Mouse (Mus musculus) lung, embryonic 16.5 days (tissue): Measurements from ENCODE around the gene Clptm1. TPM values are rescaled to one million over a fixed set of nuclear protein-coding genes. Genes with fewer than 3 reads are reported as not detected.
A peak's percentile ranks its signal among the peaks of the same experiment; 100 is the strongest.

Source experiments
- ATAC-seq: fragments of 200-750 bp; cut with Nextera tagmentation; 2 replicates; pipeline ENCODE4 v1.8.0; 2017; ENCODE audit warnings: low read depth, mild to moderate bottlenecking, moderate library complexity
- H3K27ac ChIP-seq: fragments of 300-500 bp; sonication (generic); 2 replicates; pipeline ENCODE4 v1.5.1; 2014; ENCODE audit warnings: mild to moderate bottlenecking, control low read depth, low read length
- H3K27me3 ChIP-seq: fragments of 300-500 bp; sonication (generic); 2 replicates; pipeline ENCODE4 v1.6.1; 2014; ENCODE audit warnings: low read depth, low read length, mixed read lengths; ENCODE audit not compliant: control insufficient read depth, insufficient read depth
- H3K36me3 ChIP-seq: fragments of 300-500 bp; sonication (generic); 2 replicates; pipeline ENCODE4 v1.6.1; 2014; ENCODE audit warnings: low read length; ENCODE audit not compliant: control insufficient read depth, insufficient read depth
- H3K4me1 ChIP-seq: fragments of 300-500 bp; sonication (generic); replicated peaks from 2 replicates; pipeline ENCODE4 v1.6.1; 2014; ENCODE audit warnings: low read length, mixed read lengths; ENCODE audit not compliant: control insufficient read depth, insufficient read depth
- H3K4me2 ChIP-seq: fragments of 300-500 bp; sonication (generic); 2 replicates; pipeline ENCODE4 v1.6.1; 2014; ENCODE audit warnings: low read depth, low read length, control low read depth
- H3K4me3 ChIP-seq: fragments of 300-500 bp; sonication (generic); 2 replicates; pipeline ENCODE4 v1.5.1; 2014; ENCODE audit warnings: mild to moderate bottlenecking, low read length, control low read depth
- H3K9ac ChIP-seq: fragments of 300-500 bp; sonication (generic); 2 replicates; pipeline ENCODE4 v1.6.1; 2014; ENCODE audit warnings: low read length, control low read depth
- H3K9me3 ChIP-seq: fragments of 300-500 bp; sonication (generic); 2 replicates; pipeline ENCODE4 v1.6.1; 2016; ENCODE audit warnings: low read length; ENCODE audit not compliant: control insufficient read depth
- WGBS: fragments of 180-500 bp; shearing (Covaris S2); extraction: QIAGEN DNeasy Blood & Tissue Kit; methylation state at CpG from one replicate; pipeline ENCODE4 v1.1.7; 2014; 5-methylcytosine and 5-hydroxymethylcytosine counted together
- polyA plus RNA-seq: library from polyadenylated mRNA; unstranded; fragments of >200 nt; fragmentation: Nextera tagmentation; extraction: Ambion mirVana; gene quantifications from 2 replicates; pipeline ENCODE4 v1.2.1, GENCODE M21; 2015

The Clptm1 gene
- polyA plus RNA-seq, 1 experiment from 2014 or later = 70.3 TPM

GRCm38 (mm10) chr7:19651063-19651786 lies 13.6 kb downstream of the Clptm1 start:
- Histone ChIP-seq H3K9ac (no peak overlapping the region), H3K9me3 (no peaks in the 10 kb centered on the region), H3K4me3 (no peak overlapping the region), H3K27me3 (no peaks in the 10 kb centered on the region), H3K4me2 (no peak overlapping the region), H3K4me1 (no peaks in the 10 kb centered on the region), H3K27ac (no peak overlapping the region), H3K36me3 (peaks cover 42% of the 10 kb centered on the region)
- no peak for ATAC-seq
- 85% methylated on average over 6 of the region's 6 CpGs for WGBS

DNA sequence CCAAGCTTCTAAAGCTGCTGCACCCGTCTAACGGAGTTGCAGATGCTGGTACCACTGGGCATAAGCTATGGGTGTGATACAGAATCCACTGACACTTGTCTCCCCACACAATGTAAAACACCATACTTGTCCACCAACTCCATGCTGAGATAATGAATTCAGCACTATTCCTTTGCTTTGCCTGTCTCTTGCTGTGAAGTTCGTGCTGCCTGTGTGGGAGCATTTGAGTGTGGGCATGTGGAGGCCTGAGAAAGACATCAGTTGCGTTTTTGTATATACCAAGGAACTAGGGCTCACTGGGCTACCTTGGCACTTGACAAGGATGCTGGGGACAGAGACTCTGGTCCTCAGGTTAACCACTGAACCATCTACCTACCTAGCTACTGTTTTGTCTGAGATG lies 23.6 kb downstream of the Clptm1 start:
- H3K27me3 ChIP-seq = no peaks in the 10 kb centered on the region
- no peak for ATAC-seq

GRCm38 (mm10) chr7:19635074-19635827 lies 29.6 kb downstream of the Clptm1 start:
- no peak for ATAC-seq
- Histone ChIP-seq H3K27me3 (no peaks in the 10 kb centered on the region), H3K27ac (no peak overlapping the region), H3K4me1 (no peaks in the 10 kb centered on the region), H3K9me3 (no peaks in the 10 kb centered on the region), H3K4me3 (no peak overlapping the region), H3K36me3 (peaks cover 34% of the 10 kb centered on the region), H3K9ac (no peak overlapping the region), H3K4me2 (no peak overlapping the region)
- WGBS = 85% methylated on average over 11 of the region's 11 CpGs

More for the DNA sequence above, 23.6 kb downstream of the Clptm1 start:
- Histone ChIP-seq H3K9ac (no peak overlapping the region), H3K36me3 (peaks cover 35% of the 10 kb centered on the region), H3K27ac (no peak overlapping the region), H3K9me3 (no peaks in the 10 kb centered on the region), H3K4me2 (no peak overlapping the region), H3K4me3 (no peak overlapping the region), H3K4me1 (no peaks in the 10 kb centered on the region)
- 91% methylated on average over 4 of the region's 4 CpGs for WGBS

- no peak for ATAC-seq
- peaks cover 34% of the 10 kb centered on the region for H3K36me3 ChIP-seq
- no peak overlapping the region for H3K27ac ChIP-seq
- H3K4me3 ChIP-seq = no peak overlapping the region
- H3K9ac ChIP-seq = no peak overlapping the region
- H3K9me3 ChIP-seq = no peaks in the 10 kb centered on the region
- no peaks in the 10 kb centered on the region for H3K4me1 ChIP-seq
- H3K4me2 ChIP-seq = no peak overlapping the region
- 91% methylated on average over 2 of the region's 2 CpGs for WGBS
- H3K27me3 ChIP-seq = no peaks in the 10 kb centered on the region
Measured at GRCm38 (mm10) chr7:19634591-19634990, 30.2 kb downstream of the Clptm1 start.

DNA sequence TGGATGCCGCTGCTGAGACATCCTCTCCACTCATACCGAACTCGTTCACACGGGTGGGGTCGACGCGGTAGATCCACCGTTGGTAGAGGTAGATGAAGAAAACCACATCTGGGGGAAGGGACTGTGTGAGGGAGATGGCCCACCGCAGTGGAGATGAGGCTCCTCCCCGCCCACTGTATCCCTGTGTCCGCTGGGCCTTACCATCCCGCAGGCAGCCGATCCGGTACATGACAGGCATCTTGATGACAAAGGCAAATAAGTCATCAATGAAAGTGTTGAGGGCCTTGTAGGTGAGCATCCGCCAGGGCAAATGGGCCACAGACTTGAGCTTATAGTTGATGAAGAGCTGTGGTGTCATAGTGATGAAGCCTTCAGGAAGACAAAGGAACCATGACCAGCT lies 31.0 kb downstream of the Clptm1 start:
- H3K9ac ChIP-seq = no peak overlapping the region
- no peak overlapping the region for H3K27ac ChIP-seq
- WGBS = 89% methylated on average over 15 of the region's 15 CpGs
- H3K4me2 ChIP-seq = no peak overlapping the region
- peaks cover 34% of the 10 kb centered on the region for H3K36me3 ChIP-seq
- no peaks in the 10 kb centered on the region for H3K4me1 ChIP-seq
- no peaks in the 10 kb centered on the region for H3K9me3 ChIP-seq
- no peak overlapping the region for H3K4me3 ChIP-seq
- ATAC-seq = no peak
- H3K27me3 ChIP-seq = no peaks in the 10 kb centered on the region

DNA sequence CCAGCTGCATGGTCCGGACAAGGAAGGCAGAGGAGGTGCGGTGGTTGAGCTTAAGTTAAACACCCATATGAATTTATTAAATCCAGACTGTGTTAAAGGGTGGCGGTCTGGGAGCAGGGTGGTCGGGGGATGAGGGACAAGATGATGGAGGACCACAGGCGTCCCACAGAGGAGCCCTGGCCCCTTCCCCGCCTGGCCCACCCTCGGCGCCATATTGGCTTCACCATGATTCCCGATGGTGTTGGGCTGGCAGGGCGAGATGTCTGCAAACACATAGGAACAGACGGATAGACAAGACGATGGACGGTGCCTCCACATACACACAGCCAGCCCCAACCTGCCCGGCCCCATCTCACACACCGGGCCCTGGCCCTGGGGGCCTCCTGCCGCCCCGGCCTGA lies 31.6 kb downstream of the Clptm1 start:
- H3K27ac ChIP-seq = no peak overlapping the region
- no peaks in the 10 kb centered on the region for H3K4me1 ChIP-seq
- H3K9me3 ChIP-seq = no peaks in the 10 kb centered on the region
- no peak overlapping the region for H3K9ac ChIP-seq
- WGBS = 80% methylated on average over 17 of the region's 17 CpGs
- ATAC-seq = no peak
- no peak overlapping the region for H3K4me3 ChIP-seq
- H3K27me3 ChIP-seq = no peaks in the 10 kb centered on the region
- H3K36me3 ChIP-seq = peaks cover 34% of the 10 kb centered on the region
- no peak overlapping the region for H3K4me2 ChIP-seq

DNA sequence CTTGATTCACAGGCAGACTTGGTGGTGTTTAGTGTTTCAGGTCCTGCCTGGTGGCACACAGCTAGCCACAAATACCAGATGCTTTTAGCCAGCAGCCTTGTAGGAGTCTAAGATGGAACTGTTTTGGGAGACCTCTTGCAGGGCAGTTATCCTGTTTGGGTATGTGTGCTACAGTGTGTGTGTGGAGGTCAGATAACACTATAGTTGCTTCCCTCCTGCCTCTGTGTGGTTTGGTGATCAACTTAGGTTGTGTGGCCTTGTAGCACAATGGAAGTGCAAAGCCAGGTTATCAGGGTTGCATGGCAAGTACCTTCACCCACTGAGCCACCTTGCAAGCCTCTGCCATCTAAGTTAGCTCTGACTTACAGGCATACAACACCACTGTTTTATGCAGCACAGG lies 32.1 kb downstream of the Clptm1 start:
- no peak overlapping the region for H3K4me2 ChIP-seq
- no peaks in the 10 kb centered on the region for H3K27me3 ChIP-seq
- no peak for ATAC-seq
- H3K4me1 ChIP-seq = no peaks in the 10 kb centered on the region
- no peak overlapping the region for H3K4me3 ChIP-seq
- H3K36me3 ChIP-seq = peaks cover 31% of the 10 kb centered on the region
- H3K9me3 ChIP-seq = no peaks in the 10 kb centered on the region
- no peak overlapping the region for H3K27ac ChIP-seq
- H3K9ac ChIP-seq = no peak overlapping the region

GRCm38 (mm10) chr7:19632275-19632674 lies 32.6 kb downstream of the Clptm1 start:
- Histone ChIP-seq H3K9ac (no peak overlapping the region), H3K27ac (no peak overlapping the region), H3K9me3 (no peaks in the 10 kb centered on the region), H3K4me3 (no peak overlapping the region), H3K4me1 (no peaks in the 10 kb centered on the region), H3K27me3 (no peaks in the 10 kb centered on the region), H3K4me2 (no peak overlapping the region), H3K36me3 (peaks cover 28% of the 10 kb centered on the region)
- ATAC-seq = no peak

- ATAC-seq = peak; percentile 71
- no peaks in the 10 kb centered on the region for H3K4me1 ChIP-seq
- WGBS = 1% methylated on average over 21 of the region's 41 CpGs
- peak within 1 kb of the TSS; percentile 65 for H3K9ac ChIP-seq
- no peaks in the 10 kb centered on the region for H3K27me3 ChIP-seq
- H3K4me2 ChIP-seq = peak within 1 kb of the TSS; percentile 97
- peak within 1 kb of the TSS; percentile 91 for H3K27ac ChIP-seq
- H3K4me3 ChIP-seq = peak within 1 kb of the TSS; percentile 80
- H3K36me3 ChIP-seq = peaks cover 8% of the 10 kb centered on the region; the same call in 1 of the 2 replicates
- no peaks in the 10 kb centered on the region for H3K9me3 ChIP-seq
Measured at GRCm38 (mm10) chr7:19629361-19629734, 35.5 kb downstream of the Clptm1 start, which contains the start of gene Relb. Relb (minus strand) TSS chr7:19629438.
